Mouse (Mus musculus): ENCODE measurements around the gene Riok1. TPM values are rescaled to one million over a fixed set of nuclear protein-coding genes. Genes with fewer than 3 reads are reported as not detected.

The Riok1 gene
- polyA plus RNA-seq, 1 experiment from 2014 or later, result 28.1 TPM

- Histone ChIP-seq H3K27ac (replicated peaks in 1 of 2; ENCODE audit: control insufficient read depth in 1 of 2, insufficient read depth in 1 of 2, low read depth in 2 of 2, low read length in 2 of 2) (no peak overlapping the region), H3K27me3 (ENCODE audit: control insufficient read depth, insufficient read depth, low read length) (no peaks in the 10 kb centered on the region), H3K4me3 (ENCODE audit: control insufficient read depth in 1 of 2, insufficient read depth in 1 of 2, low read depth in 1 of 2, low read length in 2 of 2) (no peak overlapping the region), H3K4me2 (ENCODE audit: low read length) (no peak overlapping the region), H3K36me3 (ENCODE audit: control insufficient read depth, insufficient read depth, low read length) (no peaks in the 10 kb centered on the region), H3K9me3 (ENCODE audit: control insufficient read depth, low read length) (no peaks in the 10 kb centered on the region), H3K4me1 (ENCODE audit: control insufficient read depth in 2 of 2, insufficient read depth in 2 of 2, low read length in 2 of 2) (no peaks in the 10 kb centered on the region; a peak in 1 of 4 replicates), H3K9ac (ENCODE audit: low read length) (no peak overlapping the region)
- WGBS, result 57% methylated on average over 6 of the region's 6 CpGs
- ATAC-seq (ENCODE audit: insufficient number of reproducible peaks, insufficient read depth, low FRiP score, low read depth), result no peak
Measured at GRCm38 (mm10) chr13:38027618-38028248, 9.1 kb upstream of the Riok1 start.

- no peak overlapping the region for H3K4me3 ChIP-seq (ENCODE audit: control insufficient read depth in 1 of 2, insufficient read depth in 1 of 2, low read depth in 1 of 2, low read length in 2 of 2)
- no peaks in the 10 kb centered on the region for H3K36me3 ChIP-seq (ENCODE audit: control insufficient read depth, insufficient read depth, low read length)
- no peak overlapping the region for H3K4me2 ChIP-seq (ENCODE audit: low read length)
- WGBS, result 52% methylated on average over 4 of the region's 4 CpGs
- H3K27ac ChIP-seq (replicated peaks in 1 of 2; ENCODE audit: control insufficient read depth in 1 of 2, insufficient read depth in 1 of 2, low read depth in 2 of 2, low read length in 2 of 2), result no peak overlapping the region
- no peak overlapping the region for H3K9ac ChIP-seq (ENCODE audit: low read length)
- H3K9me3 ChIP-seq (ENCODE audit: control insufficient read depth, low read length), result no peaks in the 10 kb centered on the region
- no peaks in the 10 kb centered on the region for H3K27me3 ChIP-seq (ENCODE audit: control insufficient read depth, insufficient read depth, low read length)
- no peak for ATAC-seq (ENCODE audit: insufficient number of reproducible peaks, insufficient read depth, low FRiP score, low read depth)
- no peaks in the 10 kb centered on the region; a peak in 1 of 4 replicates for H3K4me1 ChIP-seq (ENCODE audit: control insufficient read depth in 2 of 2, insufficient read depth in 2 of 2, low read length in 2 of 2)
Measured at GRCm38 (mm10) chr13:38028407-38028806, 8.4 kb upstream of the Riok1 start.

GRCm38 (mm10) chr13:38037044-38037687 lies 371 bp downstream of the Riok1 start, which contains the start of gene Cage1:
TSS of gene Cage1 (minus strand) at chr13:38037069.
- H3K9ac ChIP-seq (ENCODE audit: low read length), result peak within 1 kb of the TSS; percentile 89
- peak within 1 kb of the TSS; percentile 75 to 81 for H3K4me3 ChIP-seq (ENCODE audit: control insufficient read depth in 1 of 2, insufficient read depth in 1 of 2, low read depth in 1 of 2, low read length in 2 of 2)
- WGBS, result under 1% methylated on average over 43 of the region's 47 CpGs
- H3K27me3 ChIP-seq (ENCODE audit: control insufficient read depth, insufficient read depth, low read length), result no peaks in the 10 kb centered on the region
- H3K27ac ChIP-seq (replicated peaks in 1 of 2; ENCODE audit: control insufficient read depth in 1 of 2, insufficient read depth in 1 of 2, low read depth in 2 of 2, low read length in 2 of 2), result peak within 1 kb of the TSS; percentile 67 to 90
- peak; percentile 92 for ATAC-seq (ENCODE audit: insufficient number of reproducible peaks, insufficient read depth, low FRiP score, low read depth)
- peaks cover 28% of the 10 kb centered on the region for H3K36me3 ChIP-seq (ENCODE audit: control insufficient read depth, insufficient read depth, low read length)
- H3K4me1 ChIP-seq (ENCODE audit: control insufficient read depth in 2 of 2, insufficient read depth in 2 of 2, low read length in 2 of 2), result peaks cover 4 to 20% of the 10 kb centered on the region in 2 experiments
- H3K4me2 ChIP-seq (ENCODE audit: low read length), result peak within 1 kb of the TSS; percentile 75
- no peaks in the 10 kb centered on the region for H3K9me3 ChIP-seq (ENCODE audit: control insufficient read depth, low read length)

GRCm38 (mm10) chr13:38037811-38038210 lies 1.0 kb downstream of the Riok1 start:
- H3K9ac ChIP-seq (ENCODE audit: low read length), result peak overlapping the region; percentile 89
- peaks cover 34% of the 10 kb centered on the region for H3K36me3 ChIP-seq (ENCODE audit: control insufficient read depth, insufficient read depth, low read length)
- H3K9me3 ChIP-seq (ENCODE audit: control insufficient read depth, low read length), result no peaks in the 10 kb centered on the region
- no peak for ATAC-seq (ENCODE audit: insufficient number of reproducible peaks, insufficient read depth, low FRiP score, low read depth)
- WGBS, result 43% methylated on average over 12 of the region's 12 CpGs
- H3K4me3 ChIP-seq (ENCODE audit: control insufficient read depth in 1 of 2, insufficient read depth in 1 of 2, low read depth in 1 of 2, low read length in 2 of 2), result peak overlapping the region; percentile 75 to 81
- no peaks in the 10 kb centered on the region for H3K27me3 ChIP-seq (ENCODE audit: control insufficient read depth, insufficient read depth, low read length)
- peak overlapping the region; percentile 75 for H3K4me2 ChIP-seq (ENCODE audit: low read length)
- H3K4me1 ChIP-seq (ENCODE audit: control insufficient read depth in 2 of 2, insufficient read depth in 2 of 2, low read length in 2 of 2), result peaks cover 4 to 20% of the 10 kb centered on the region in 2 experiments
- no peak overlapping the region for H3K27ac ChIP-seq (replicated peaks in 1 of 2; ENCODE audit: control insufficient read depth in 1 of 2, insufficient read depth in 1 of 2, low read depth in 2 of 2, low read length in 2 of 2)

- H3K9me3 ChIP-seq (ENCODE audit: control insufficient read depth, low read length), result no peaks in the 10 kb centered on the region
- peaks cover 100% of the 10 kb centered on the region for H3K36me3 ChIP-seq (ENCODE audit: control insufficient read depth, insufficient read depth, low read length)
- ATAC-seq (ENCODE audit: insufficient number of reproducible peaks, insufficient read depth, low FRiP score, low read depth), result no peak
- no peaks in the 10 kb centered on the region for H3K4me1 ChIP-seq (ENCODE audit: control insufficient read depth in 2 of 2, insufficient read depth in 2 of 2, low read length in 2 of 2)
- no peaks in the 10 kb centered on the region for H3K27me3 ChIP-seq (ENCODE audit: control insufficient read depth, insufficient read depth, low read length)
- WGBS, result 33% methylated on average over 3 of the region's 3 CpGs
- no peak overlapping the region for H3K4me3 ChIP-seq (ENCODE audit: control insufficient read depth in 1 of 2, insufficient read depth in 1 of 2, low read depth in 1 of 2, low read length in 2 of 2)
- no peak overlapping the region for H3K4me2 ChIP-seq (ENCODE audit: low read length)
- no peak overlapping the region for H3K27ac ChIP-seq (replicated peaks in 1 of 2; ENCODE audit: control insufficient read depth in 1 of 2, insufficient read depth in 1 of 2, low read depth in 2 of 2, low read length in 2 of 2)
- no peak overlapping the region for H3K9ac ChIP-seq (ENCODE audit: low read length)
Measured at GRCm38 (mm10) chr13:38049888-38050287, 13.1 kb downstream of the Riok1 start.

GRCm38 (mm10) chr13:38062678-38063077 lies 25.9 kb downstream of the Riok1 start:
- Histone ChIP-seq H3K27ac (replicated peaks in 1 of 2; ENCODE audit: control insufficient read depth in 1 of 2, insufficient read depth in 1 of 2, low read depth in 2 of 2, low read length in 2 of 2) (no peak overlapping the region), H3K4me1 (ENCODE audit: control insufficient read depth in 2 of 2, insufficient read depth in 2 of 2, low read length in 2 of 2) (no peaks in the 10 kb centered on the region), H3K27me3 (ENCODE audit: control insufficient read depth, insufficient read depth, low read length) (no peaks in the 10 kb centered on the region), H3K36me3 (ENCODE audit: control insufficient read depth, insufficient read depth, low read length) (peaks cover 60% of the 10 kb centered on the region), H3K9ac (ENCODE audit: low read length) (no peak overlapping the region), H3K9me3 (ENCODE audit: control insufficient read depth, low read length) (no peaks in the 10 kb centered on the region), H3K4me2 (ENCODE audit: low read length) (no peak overlapping the region), H3K4me3 (ENCODE audit: control insufficient read depth in 1 of 2, insufficient read depth in 1 of 2, low read depth in 1 of 2, low read length in 2 of 2) (no peak overlapping the region)
- ATAC-seq (ENCODE audit: insufficient number of reproducible peaks, insufficient read depth, low FRiP score, low read depth), result no peak
- WGBS, result 91% methylated on average over 11 of the region's 11 CpGs

- no peaks in the 10 kb centered on the region for H3K27me3 ChIP-seq (ENCODE audit: control insufficient read depth, insufficient read depth, low read length)
- WGBS, result 67% methylated on average over 11 of the region's 11 CpGs
- ATAC-seq (ENCODE audit: insufficient number of reproducible peaks, insufficient read depth, low FRiP score, low read depth), result no peak
- no peaks in the 10 kb centered on the region for H3K4me1 ChIP-seq (ENCODE audit: control insufficient read depth in 2 of 2, insufficient read depth in 2 of 2, low read length in 2 of 2)
- H3K36me3 ChIP-seq (ENCODE audit: control insufficient read depth, insufficient read depth, low read length), result peaks cover 39% of the 10 kb centered on the region
- no peak overlapping the region for H3K9ac ChIP-seq (ENCODE audit: low read length)
- no peak overlapping the region for H3K4me2 ChIP-seq (ENCODE audit: low read length)
- H3K4me3 ChIP-seq (ENCODE audit: control insufficient read depth in 1 of 2, insufficient read depth in 1 of 2, low read depth in 1 of 2, low read length in 2 of 2), result no peak overlapping the region
- no peak overlapping the region for H3K27ac ChIP-seq (replicated peaks in 1 of 2; ENCODE audit: control insufficient read depth in 1 of 2, insufficient read depth in 1 of 2, low read depth in 2 of 2, low read length in 2 of 2)
- H3K9me3 ChIP-seq (ENCODE audit: control insufficient read depth, low read length), result no peaks in the 10 kb centered on the region
Measured at GRCm38 (mm10) chr13:38064854-38065663, 28.3 kb downstream of the Riok1 start.

Data from heart, embryonic 14.5 days (tissue).